Comparison of ENCODE assay signal across 22 mouse cellular contexts in genomic region chr9:67187182-67187581, GRCm38 (mm10).
A peak's percentile ranks its signal among the peaks of the same experiment; 100 is the strongest.
DNase-seq lines count a peak whose midpoint lies in the region; ATAC-seq and TF ChIP-seq lines count a peak whose summit lies in the region.
"Had no signal": no experiment of that assay in that cellular context is flagged by ENCODE, and none has a peak within 500 bp of the region (broad histone marks: within the 10 kb centered on the region; RNA-seq: fewer than 3 reads in every experiment).

No protein-coding gene starts in this region.

- no peaks in the 10 kb centered on the region for H3K9me3 ChIP-seq in embryonic facial prominence, embryonic 14.5 days (ENCODE audit: control insufficient read depth, low read length)
- no peaks in the 10 kb centered on the region for H3K9me3 ChIP-seq in embryonic facial prominence, embryonic 10.5 days
- no peaks in the 10 kb centered on the region for H3K9me3 ChIP-seq in heart, embryonic 10.5 days
- H3K9me3 ChIP-seq: G1E had no signal

- no peaks in the 10 kb centered on the region for H3K27me3 ChIP-seq in embryonic facial prominence, embryonic 14.5 days (replicated peaks; ENCODE audit: control insufficient read depth, insufficient read depth, low read length)
- no peaks in the 10 kb centered on the region for H3K27me3 ChIP-seq in embryonic facial prominence, embryonic 10.5 days (replicated peaks; ENCODE audit: low read depth, poor library complexity, severe bottlenecking)
- H3K27me3 ChIP-seq in heart, embryonic 10.5 days (ENCODE audit: insufficient read depth, poor library complexity, severe bottlenecking): no peaks in the 10 kb centered on the region
- H3K27me3 ChIP-seq: CH12.LX, Patski had no signal

- 0 out of 2 replicates have a peak, but pooled peaks have one; percentile 42 for ATAC-seq in embryonic facial prominence, embryonic 14.5 days (ENCODE audit: low read depth)
- ATAC-seq: activated CD4-positive, CD25-positive, alpha-beta regulatory T cell, adult 4 months; CD4-positive, CD25-positive, alpha-beta regulatory T cell, adult 4 months; Patski had no signal

- intact Hi-C loops in gastrocnemius, adult 2 months (cut with DNase I): no loop called here

- 35% methylated on average over 4 of the region's 4 CpGs for WGBS in embryonic facial prominence, embryonic 14.5 days
- 79% methylated on average over 4 of the region's 4 CpGs for WGBS in embryonic facial prominence, embryonic 10.5 days
- WGBS in heart, embryonic 10.5 days: 87% methylated on average over 4 of the region's 4 CpGs

- H3K4me2 ChIP-seq in embryonic facial prominence, embryonic 14.5 days (ENCODE audit: low read depth, low read length): no peak overlapping the region

- no peak overlapping the region for H3K4me3 ChIP-seq in embryonic facial prominence, embryonic 14.5 days (ENCODE audit: low read depth, low read length)
- H3K4me3 ChIP-seq in embryonic facial prominence, embryonic 10.5 days: no peak overlapping the region
- no peak overlapping the region for H3K4me3 ChIP-seq in gastrocnemius, adult 2 months
- H3K4me3 ChIP-seq in heart, embryonic 10.5 days: no peak overlapping the region

- H3K4me1 ChIP-seq in embryonic facial prominence, embryonic 14.5 days (ENCODE audit: control insufficient read depth, insufficient read depth, low read length): peaks cover 10% of the 10 kb centered on the region
- peaks cover 17% of the 10 kb centered on the region for H3K4me1 ChIP-seq in embryonic facial prominence, embryonic 10.5 days
- peaks cover 16% of the 10 kb centered on the region for H3K4me1 ChIP-seq in heart, embryonic 10.5 days

- no peak overlapping the region for H3K27ac ChIP-seq in embryonic facial prominence, embryonic 14.5 days (replicated peaks; ENCODE audit: low read depth, low read length)
- H3K27ac ChIP-seq in embryonic facial prominence, embryonic 10.5 days (replicated peaks): no peak overlapping the region
- H3K27ac ChIP-seq in gastrocnemius, adult 2 months: peak overlapping the region; percentile 90
- no peak overlapping the region for H3K27ac ChIP-seq in heart, embryonic 10.5 days

- H3K9ac ChIP-seq in embryonic facial prominence, embryonic 14.5 days (ENCODE audit: low read depth, low read length): no peak overlapping the region

- peak; percentile 62 for DNase-seq in embryonic facial prominence, embryonic 14.5 days (ENCODE audit: low spot score)
- DNase-seq in embryonic facial prominence, embryonic 10.5 days (ENCODE audit: low spot score): no peak
- no peak for DNase-seq in gastrocnemius, adult 2 months
- DNase-seq in gastrocnemius, postnatal 10 days: no peak
- peak; percentile 4 for DNase-seq in heart, adult 11 months
- no peak for DNase-seq in heart, embryonic 10.5 days (ENCODE audit: low spot score)
- DNase-seq in skeletal muscle tissue, adult 2 months (ENCODE audit: low read depth, low spot score): peak; percentile 79
- DNase-seq in lung, adult 18-20 months: no peak
- DNase-seq: adrenal gland, adult 2 months; adrenal gland, adult 8-10 months; adrenal gland, postnatal 10 days; adrenal gland, postnatal 14 days; adrenal gland, postnatal 25 days; adrenal gland, postnatal 36 days; B cell, adult 2 months; cerebellum, adult 11 months; cerebellum, adult 11-12 months had no signal

- no peaks in the 10 kb centered on the region for H3K36me3 ChIP-seq in embryonic facial prominence, embryonic 14.5 days (ENCODE audit: control insufficient read depth, insufficient read depth, low read length)
- H3K36me3 ChIP-seq in embryonic facial prominence, embryonic 10.5 days (replicated peaks): no peaks in the 10 kb centered on the region
- H3K36me3 ChIP-seq in heart, embryonic 10.5 days: 0 out of 2 replicates have a peak, but pooled peaks cover 2% of the 10 kb centered on the region
- H3K36me3 ChIP-seq: G1E had no signal

- TF ChIP-seq CTCF in gastrocnemius, adult 2 months (IDR thresholded peaks at IDR 0.05): no peak

Comparison
In these comparisons a context has a peak if more than half of its experiments do, and no peak if none do; other contexts are left out.
1. DNase-seq: peak in embryonic facial prominence, embryonic 14.5 days (single experiment), heart, adult 11 months (single experiment) and skeletal muscle tissue, adult 2 months (single experiment); none in embryonic facial prominence, embryonic 10.5 days (single experiment), gastrocnemius, adult 2 months (single experiment), gastrocnemius, postnatal 10 days (single experiment), heart, embryonic 10.5 days (single experiment) and lung, adult 18-20 months (0 of 2).